Mouse (Mus musculus) kidney, adult 11 months (tissue): Measurements from ENCODE around the gene Thap12.

ENCODE experiments used
- DNase-seq: peaks from one replicate; pipeline ENCODE4 v3.0.0; 2022

The Thap12 gene

DNA sequence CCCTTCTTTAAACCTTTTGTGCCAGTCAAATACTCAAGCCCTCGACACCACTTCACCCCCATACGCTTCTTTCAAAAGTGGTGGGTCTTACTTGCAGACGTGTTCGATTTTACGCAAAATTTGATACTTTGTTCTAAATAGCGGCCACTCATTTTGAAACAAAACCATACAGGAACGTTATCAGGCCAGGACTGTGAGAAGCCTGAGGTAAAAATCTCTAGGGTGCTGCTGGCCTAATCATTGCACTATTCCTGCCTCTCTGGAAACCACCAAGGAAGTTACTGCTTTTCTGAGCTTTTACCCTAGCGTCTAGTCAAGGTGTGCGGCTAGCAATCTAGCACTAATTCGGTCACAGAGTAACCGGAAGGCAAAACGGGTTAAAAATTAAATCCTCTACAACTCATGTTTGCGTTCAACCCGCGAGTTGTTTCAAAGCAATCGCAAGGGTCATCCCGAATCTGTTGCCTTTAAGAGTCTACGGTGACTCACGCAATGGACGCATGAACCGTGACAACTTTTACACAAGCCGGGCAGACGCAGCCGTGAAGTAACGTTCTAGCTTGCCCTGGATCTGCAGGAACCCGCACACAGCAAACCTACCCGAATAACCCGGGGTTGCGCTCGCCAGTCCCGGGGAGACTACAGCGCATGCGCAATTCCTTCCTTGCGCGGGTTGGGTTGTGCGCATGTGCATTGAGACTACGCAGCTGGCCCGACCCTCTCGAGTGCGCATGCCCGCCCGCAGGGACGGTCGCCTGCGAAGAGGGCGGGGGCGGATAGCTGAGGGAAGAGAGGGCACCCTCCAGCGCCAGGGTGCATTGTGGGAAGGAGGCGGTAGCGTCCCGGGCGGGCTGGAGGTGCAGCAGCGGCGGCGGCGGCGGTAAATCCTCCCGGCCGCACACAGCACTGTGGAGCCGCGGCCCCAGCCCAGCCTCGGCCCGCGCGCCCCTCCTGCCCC, at the start of gene Thap12:
Gene Thap12 (plus strand): TSS at position 821 of the 958 bp plus-strand sequence.
- peak; percentile 99 for DNase-seq

DNA sequence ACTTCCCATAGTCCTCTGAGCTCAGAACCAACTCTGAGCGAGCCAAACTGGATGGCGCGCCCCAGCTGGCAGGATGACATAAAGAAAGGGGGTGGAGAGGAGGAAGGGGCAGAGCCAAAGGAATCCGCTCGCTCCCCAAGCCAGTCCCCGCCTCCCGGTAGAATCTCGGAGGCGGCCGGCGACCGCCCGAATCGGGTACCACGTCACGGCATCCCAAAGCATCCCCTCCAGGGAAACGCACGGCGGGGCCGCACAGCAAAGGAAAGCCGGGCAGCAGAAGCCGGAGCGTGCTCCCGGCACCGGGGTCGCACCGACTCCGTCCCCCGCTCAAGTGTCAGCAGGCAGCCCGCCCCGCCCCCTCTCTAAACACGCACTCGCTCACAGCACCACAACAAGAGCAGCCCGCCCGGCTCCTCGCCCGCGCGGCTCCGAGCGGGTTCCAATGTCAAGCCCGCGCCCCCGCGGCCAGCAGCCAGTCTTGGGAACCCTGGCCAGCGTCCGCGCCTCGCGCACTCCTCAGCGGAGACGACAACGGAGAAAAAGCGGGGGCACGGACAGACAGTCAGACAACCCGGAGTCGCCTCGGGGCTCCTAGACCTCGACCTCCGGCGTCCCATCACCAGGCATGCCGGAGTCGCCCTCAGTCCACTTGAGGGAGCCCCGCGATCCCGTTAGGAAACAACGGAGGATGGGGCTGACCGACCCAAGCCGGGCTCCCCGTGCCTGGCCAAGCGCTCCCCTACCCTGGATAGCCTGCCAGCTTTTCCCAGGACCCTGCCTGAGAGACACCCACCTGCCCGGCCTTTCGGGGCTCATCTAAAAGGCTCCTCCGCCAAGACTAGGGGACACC, 47.0 kb upstream of the Thap12 start:
- peak; percentile 80 for DNase-seq

DNA sequence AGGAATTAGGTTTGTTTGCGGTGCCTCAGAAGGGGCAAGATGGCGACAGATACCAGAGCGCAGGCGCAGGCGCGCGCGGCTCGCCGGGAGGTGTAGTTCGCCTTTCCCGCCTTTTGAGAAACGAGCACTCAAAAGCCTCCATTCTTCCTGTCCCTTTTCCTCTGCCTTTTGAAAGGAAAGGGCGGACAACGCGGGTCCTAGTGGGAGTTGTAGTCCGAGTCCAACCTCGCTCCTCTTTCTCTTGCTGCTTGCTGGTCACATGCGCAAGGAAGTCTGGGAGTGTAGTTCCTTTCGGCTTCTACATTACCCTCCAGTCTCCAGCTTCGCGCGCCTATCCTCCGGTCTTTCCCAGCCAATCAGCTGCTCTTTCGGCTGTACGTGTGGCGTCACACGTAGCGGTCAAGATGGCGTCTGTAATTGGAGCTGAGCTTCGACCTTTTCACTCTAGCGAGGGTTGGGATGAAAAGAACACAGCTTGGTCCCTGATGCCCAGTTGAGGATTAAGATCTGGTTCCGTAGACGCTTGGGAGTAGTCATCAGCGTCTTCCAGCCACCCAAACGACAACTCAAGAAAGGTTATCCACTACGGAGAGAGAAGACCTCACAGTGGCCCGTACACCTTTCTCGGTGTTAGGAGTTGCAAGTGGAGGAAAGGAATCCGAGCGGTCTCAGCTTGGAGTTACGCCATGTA, 46.2 kb upstream of the Thap12 start, which contains the start of gene Emsy:
Gene Emsy (minus strand): TSS at position 253 of the 691 bp plus-strand sequence.
- peak; percentile 99 for DNase-seq

DNA sequence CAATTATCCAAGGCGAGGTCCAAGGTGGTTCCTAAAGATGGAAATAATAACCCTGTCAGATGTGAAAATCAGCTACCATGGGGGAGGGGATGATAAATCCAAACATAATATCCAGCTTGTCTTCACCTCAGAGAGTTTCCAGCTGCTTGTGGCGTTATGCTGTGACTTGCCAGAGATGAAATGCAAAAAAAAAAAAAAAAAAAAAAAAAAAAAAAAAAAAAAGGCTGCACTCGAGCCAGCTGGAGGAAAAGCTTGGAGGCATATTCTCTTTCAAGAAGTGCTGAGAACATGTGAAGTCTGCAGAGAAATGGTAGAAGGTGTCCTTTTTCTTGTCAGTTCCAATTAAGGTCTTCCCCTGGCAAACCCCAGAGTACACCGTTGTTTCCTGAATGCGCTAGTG, 37.7 kb upstream of the Thap12 start:
- no peak for DNase-seq

DNA sequence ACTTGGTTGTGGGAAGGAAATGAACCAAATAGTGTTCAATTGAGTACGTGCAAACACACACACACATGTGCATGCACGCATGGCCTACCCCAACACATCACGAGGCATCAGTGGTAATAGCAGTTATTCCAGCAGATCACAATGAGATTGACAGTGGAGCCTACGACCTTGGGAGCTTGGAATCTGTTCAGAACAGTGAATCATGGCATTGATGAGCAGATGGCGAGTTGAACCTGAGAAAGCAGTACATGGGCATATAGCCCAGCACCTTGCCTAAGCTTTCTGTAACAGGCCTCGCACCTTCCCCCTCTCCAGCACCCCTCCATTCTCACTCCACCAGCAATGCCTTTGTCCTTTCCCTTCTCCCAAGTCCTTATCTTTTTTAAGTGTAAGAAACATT, 37.2 kb upstream of the Thap12 start:
- DNase-seq = no peak

DNA sequence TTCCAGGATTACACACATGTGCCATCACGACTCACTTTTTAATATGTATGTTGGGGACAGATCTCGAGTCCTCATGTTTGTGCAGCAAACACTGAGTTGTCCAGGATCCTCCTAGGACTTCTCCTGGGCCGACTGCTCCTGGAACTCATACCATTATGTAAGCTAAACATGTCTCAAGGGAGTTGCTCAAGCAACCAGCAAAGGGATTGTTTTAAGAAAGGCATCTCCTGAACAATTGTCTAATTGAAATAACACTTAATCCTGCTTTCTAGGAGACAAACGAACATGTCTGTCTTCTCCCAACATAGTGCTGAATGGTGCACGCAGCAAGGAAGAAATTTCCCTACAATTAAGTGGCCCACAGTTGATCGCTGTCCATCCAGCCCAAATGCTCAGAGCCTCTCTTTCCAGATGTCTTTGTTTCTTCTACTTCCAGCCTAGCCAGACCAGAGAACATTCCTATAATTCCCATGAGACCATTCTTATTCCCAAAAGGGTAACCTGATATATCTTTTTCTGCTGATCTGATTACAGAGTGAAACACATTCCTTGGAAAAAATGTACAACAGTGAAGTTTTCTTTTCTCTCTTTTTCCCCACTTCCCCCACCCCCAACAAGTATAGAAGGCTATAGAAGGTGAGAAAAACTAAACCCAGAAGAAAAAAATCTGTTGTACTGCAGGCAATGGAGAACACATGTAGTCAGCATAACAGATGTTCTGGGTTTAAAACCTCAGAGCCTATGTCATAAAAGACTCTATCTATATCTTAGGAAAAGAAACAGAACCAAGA, 34.8 kb upstream of the Thap12 start:
- no peak for DNase-seq

DNA sequence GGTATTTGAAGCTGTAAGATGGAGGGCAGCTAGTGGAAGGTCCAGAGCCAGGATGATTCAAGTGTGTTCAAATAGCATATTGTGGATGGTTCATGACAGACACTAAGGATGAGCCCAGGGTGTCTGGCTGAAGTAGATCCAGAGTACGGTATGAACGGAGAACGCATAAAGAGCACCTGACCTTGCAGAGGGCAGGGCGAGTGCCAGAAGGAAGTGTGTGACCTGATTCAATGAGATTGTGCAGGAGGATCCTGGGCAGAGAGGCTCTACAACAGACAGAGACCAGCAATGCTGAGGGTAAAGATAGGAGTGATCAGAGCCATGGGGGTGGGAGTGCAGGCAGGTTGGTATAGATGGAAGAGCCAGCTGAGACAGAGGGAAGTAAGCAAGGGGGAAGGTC, 32.1 kb upstream of the Thap12 start:
- DNase-seq = no peak

DNA sequence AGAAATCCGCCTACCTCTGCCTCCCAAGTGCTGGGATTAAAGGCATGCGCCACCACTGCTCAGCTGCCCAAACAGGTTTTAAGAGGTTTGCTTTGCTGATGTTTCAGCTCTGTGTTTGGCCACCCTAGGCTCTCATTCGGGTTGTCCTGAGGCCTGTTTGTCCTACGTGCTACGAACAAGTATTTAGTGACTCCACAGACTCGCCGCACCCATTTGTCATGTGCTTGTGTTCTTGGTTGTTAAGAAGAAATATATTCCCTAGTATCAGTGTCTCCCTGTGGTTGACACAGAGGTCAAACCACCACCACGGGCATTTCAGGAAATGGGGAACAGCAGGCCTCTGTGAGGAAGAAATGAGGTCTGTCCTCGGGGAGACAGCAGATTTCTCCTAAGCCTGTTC, 31.5 kb upstream of the Thap12 start:
- DNase-seq = peak; percentile 33

DNA sequence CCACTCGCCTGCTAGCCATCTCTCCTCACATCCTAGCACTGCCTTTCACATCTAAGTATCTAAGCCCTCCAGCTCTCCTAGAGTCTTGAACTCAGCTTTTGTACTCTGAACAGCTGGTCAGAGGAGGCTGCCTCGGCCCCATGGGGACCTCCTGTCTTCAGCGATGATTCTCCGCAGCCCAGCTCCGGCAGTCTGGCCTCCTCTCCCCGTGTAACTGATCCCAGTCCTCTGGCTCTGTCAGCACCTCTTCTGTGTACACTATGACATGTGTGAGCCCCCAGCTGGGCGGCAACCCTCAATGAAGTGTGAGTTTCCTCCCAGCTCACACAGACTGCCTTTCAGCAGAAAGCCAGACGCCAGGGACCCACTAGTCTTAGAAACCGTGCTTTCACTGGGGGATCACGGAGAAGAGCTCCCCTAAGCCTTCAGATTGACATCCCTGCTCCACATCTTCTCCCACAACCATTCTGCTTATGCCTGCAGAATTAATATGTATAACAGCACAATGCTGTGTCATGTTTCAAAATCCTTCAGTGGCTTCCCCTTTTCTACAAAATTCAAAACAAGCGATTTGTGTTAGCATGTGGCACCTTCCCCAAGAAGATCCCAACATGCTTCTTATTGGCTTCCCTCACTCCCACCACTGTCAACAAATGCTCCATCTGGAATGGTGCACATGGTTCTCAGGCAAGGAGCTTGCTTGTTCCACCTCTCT, 30.5 kb upstream of the Thap12 start:
- no peak for DNase-seq

DNA sequence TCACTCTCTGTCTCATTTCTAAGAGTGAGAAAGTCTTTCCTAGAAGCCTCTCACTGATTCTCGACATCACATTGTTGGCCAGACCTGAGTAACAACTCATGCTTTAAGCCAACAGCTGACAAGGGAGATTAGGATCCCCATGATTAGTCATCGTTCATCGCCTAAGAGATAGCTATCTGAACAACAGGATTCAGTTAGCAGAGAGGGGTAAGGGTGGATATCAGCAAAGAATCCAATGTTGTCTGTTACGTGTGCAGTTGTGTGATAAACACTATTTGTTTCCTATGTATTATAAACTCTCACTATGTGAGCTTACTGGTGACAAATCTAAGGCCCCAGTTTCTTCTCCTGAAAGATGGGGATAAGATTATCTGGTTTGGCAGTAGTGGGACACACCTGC, 28.6 kb upstream of the Thap12 start:
- DNase-seq = no peak

DNA sequence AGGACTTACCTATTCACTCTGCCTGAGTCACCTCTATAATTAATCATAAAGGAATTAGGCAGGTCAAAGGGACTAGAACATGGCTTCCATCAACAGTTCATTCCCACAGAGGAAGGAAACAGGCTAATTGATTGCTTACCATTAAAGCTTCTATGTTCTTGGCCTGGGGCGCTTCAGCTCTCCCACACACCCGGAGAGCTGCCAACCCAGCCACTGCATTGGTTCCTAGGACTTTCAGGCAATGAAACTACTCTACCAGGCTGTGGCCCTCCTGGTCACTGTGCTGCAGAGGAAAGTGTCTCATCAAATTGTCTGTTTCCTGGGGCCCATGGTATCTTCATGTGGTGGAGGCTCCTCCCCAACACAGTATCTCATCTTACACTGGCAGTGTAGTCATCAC, 25.4 kb upstream of the Thap12 start:
- peak; percentile 39 for DNase-seq

DNA sequence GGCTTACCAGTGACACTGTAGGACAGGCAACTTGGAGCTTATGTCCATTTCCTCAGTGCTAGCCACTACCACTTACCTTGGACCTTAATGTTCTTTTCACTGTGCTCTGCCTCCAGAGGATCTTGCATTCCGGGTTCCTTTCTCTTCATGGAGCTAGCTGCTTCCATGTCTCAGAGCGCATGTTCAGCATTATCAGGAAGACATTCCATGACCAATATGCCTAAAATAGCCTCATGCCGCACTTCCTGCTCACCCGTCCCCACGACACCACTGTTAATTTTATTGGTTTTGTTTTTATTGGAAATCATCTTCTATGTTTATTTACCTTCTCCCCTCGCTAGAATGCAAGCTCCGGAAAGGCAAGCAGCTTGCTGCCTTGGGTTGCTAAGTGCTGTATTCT, 24.5 kb upstream of the Thap12 start:
- DNase-seq = peak; percentile 28

DNA sequence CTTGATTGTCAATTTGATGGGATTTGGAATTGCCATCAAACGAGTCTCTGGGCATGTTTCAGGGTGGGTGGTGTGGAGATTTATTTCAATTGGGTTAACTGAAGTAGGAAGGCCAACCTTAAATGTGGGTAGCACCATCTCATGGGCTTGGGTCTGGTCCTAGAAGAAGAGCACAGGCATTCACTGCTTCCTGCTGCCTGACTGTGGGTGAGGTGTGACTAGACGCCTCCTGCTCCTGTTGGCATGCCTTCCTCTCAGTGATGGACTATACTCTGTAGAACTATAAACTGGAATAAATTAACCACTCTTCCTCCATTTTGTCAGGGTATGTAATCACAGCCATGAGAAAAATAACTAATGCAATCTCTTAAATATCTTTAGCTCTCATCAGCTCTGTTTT, 22.2 kb upstream of the Thap12 start:
- DNase-seq = no peak

DNA sequence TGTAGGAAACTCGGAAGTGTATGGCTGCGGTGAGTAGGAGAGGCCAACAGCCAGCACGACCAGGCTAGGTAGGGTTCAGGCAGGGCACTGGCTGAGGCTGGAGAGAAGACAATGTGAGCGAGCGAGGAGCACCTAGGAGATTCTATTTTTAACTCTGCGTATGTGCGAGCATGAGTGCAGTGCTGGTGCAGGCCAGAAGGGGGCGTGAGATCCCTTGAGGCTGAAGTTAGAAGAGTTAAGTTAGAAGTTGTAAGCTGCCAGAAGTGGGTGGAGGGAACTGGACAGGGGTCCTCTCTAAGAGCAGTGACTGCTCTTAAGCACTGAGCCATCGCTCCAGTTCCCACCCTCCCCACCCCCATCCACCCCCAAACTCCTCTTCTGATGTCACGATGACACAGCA, 20.1 kb upstream of the Thap12 start:
- no peak for DNase-seq

DNA sequence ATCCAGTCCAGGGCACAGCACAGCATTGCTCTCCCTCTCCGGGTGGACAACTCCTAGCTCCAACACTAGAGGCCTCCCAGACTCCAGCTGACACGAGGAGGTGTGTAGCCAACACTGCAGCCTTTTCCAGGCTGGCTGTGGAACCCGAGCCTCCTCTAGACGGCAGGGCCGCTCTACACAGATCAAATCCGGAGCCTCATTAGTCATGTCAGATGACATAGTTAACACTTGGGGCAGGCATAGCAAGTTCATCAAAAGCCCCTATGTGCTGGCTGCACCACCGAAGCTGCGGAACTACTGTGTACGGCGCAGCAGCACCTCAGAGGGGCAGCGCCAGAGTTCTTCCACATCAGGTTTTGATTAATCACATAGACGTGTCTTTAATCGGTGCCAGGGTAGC, 17.0 kb upstream of the Thap12 start:
- no peak for DNase-seq

DNA sequence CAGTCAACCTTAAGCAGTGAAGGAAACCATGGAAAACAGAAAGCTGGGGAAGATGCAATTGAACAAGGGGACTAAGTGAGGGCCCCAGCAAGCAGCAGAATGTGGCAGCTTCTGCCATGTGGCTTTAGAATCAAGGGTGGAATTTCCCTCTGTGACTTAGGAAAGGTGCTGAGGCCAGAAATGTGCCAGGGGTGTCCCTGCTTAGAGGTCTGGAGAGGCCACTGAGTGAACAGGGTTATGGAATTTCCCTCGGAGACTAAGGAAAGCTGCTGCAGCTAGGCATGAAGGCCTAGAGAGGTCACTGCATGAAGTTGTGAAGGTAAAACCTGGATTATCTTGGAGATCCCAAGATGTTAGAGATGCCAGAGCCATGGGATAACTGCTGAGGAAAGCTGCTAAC, 12.8 kb upstream of the Thap12 start:
- no peak for DNase-seq

DNA sequence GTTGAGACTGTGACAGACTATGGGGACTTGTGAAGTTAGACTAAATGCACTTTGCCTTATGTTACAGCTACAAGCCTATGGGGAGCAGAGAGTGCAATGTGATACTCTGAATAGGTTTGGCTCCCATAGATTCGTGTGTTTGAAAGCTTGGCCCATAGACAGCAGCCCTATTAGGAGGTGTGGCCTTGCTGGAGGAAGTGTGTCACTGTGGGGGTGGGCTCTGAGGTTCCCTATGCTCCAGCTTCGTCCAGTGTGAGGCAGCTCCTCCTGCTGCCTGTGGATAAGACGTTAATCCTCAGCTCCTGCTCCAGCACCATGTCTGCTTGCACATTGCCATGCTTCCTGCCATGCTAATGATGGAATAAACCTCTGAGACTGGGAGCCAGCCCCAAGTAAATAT, 12.1 kb upstream of the Thap12 start:
- DNase-seq = no peak

DNA sequence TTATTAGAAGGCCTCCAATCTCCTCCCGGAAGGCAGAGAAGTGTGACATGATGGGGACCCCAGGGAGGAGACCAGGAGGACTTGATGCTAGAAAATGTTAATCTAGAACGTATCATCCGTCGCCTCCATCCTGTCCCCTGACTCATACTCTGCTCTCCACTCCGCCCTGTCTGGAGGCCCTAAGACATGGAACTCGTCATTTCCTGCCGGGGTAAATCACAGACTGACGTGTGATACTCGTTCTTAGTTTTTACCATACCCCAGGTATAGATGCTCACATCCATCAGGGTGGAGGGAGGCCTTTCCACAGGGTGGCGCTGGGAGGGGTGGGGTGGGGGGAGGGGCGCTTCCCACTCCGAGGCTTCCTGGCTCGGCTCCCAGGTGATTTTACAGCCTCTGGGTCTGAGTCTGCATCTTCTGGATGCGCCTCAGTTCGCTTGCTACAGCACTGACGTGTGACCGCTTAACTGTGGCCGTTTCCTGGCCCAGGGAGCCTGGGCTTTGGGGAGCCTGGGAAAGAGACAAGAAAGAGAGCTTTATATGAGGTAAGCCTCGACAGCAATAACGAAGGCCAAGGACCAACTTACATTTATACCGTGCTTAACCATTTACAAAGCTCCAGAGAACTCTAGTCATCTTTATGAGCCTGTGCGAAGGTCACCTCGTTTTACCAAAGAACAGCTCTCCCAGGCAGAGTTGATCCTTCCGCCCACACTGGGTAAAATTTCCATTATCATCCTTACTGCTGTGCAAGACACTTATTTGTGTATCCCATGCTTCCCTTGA, 9.9 kb upstream of the Thap12 start:
- DNase-seq = peak; percentile 67

DNA sequence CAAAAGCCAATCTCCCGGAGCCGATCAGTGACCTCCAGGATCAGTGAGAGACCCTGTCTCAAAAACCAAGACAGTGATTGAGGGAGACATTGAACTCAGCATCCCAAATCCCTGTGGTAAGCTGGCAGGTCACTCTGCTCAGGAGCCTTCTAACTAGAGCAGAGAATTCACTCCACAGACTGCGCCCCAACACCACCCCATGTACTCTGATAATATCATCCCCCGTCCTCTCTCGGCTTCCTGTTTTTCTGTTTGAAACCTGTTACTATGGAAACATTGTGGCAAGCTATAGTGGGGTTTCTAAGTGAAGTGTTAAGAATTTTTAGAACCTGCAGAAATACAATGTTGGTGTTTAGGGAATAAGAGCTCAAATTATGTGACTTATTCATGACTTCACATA, 8.9 kb upstream of the Thap12 start:
- DNase-seq = no peak

DNA sequence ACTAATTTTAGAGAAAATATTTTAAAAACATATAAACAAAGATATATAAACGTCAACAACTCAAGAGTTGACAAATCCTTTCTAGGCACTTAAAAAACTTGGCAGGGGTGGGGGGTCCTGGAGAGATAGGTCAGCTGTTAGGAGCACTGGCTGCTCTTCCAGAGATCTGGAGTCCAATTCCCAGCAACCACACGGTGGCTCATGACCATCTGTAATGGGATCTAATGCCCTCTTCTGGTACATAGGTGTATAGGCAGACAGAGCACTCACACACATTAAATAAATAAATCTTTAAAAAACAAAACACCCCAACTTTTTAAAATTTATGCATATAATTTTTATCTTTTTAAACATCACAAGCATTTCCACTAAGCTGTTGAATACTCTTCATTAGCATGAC, 5.4 kb upstream of the Thap12 start:
- DNase-seq = no peak

DNA sequence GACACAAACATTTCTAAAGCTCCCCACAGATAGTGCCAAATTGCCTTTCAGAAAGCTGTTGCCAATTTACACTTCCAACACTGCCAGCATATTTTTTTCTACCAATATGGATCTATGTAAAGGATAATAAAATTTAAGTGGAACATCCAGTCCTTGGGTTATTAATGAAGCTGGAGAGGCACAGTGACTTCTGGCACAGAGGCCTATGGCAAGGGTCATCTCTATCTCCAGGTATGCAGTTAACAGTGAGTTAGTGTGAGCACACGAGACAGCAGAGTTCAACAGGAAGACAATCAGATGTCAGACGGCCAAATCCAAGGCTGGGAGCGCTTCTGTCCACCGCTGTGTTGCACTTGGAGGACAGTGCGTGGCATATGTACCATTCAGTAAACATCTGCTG, 4.9 kb upstream of the Thap12 start:
- DNase-seq = no peak
